Mouse (Mus musculus) lung, postnatal 0 days (tissue): ENCODE measurements at regions not wholly inside any gene's neighbourhood (a gene's known extent, or its start where the extent isn't known, plus 50 kb on each side); places are given as distances from the start of the nearest gene placed in this dataset.

ENCODE experiments used
- CTCF ChIP-seq: IDR thresholded peaks from 2 replicates; pipeline ENCODE4 v1.5.1; 2016; ENCODE audit warnings: antibody characterized with exemption, mild to moderate bottlenecking
- EP300 ChIP-seq: IDR thresholded peaks from 2 replicates; pipeline ENCODE4 v1.6.1; 2016; ENCODE audit warnings: antibody characterized with exemption, mild to moderate bottlenecking, control low read depth

DNA sequence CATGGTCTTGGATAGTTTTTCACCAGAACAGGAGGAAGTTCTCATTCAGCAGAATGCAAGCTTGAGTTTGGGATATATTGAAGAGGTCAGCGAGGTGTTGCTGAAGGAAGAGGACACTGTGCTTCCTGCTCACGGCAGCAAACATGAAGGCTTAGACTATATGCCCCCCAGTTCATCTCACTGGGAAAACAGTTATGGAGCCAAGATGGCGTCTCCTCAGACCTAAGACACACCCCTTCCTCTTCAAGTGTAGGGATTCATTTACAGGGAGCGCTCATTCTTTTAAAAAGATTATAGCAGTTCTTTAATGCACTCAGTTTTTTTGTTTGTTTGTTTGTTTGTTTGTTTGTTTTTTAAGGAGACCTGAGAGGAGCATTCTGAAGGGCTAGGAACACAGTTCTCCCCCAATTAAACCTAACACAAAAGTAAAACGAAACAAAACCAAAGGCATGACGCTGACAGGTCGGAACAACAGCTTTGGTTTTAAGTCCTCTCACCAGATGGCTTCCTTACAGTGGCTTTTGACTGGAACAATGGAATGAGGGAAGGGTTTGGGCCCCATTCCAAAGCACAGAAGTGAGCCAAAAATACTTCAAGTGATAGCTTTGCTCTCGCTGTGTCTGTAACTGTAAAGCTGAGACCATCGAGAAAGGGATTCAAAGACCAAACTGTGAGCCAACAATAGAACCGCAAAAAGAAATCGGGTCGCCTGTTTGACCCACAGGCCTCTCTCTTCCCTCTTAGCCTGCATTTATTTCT lies 99.5 kb upstream of the Tmem150c start:
- TF ChIP-seq EP300 (0 out of 2 replicates have a peak, but pooled peaks have one; percentile 20), CTCF (no peak)
